10 mouse cellular contexts compared by ENCODE assay signal in genomic region chr10:46012599-46012998, GRCm38 (mm10).
"Had no signal": no experiment of that assay in that cellular context is flagged by ENCODE, and none has a peak within 500 bp of the region (broad histone marks: within the 10 kb centered on the region; RNA-seq: fewer than 3 reads in every experiment).

No protein-coding gene starts in this region.

- DNase-seq: lung, adult 2 months; thymus, adult 18-20 months; thymus, postnatal 36 days had no signal

- H3K27ac ChIP-seq: kidney, embryonic 15.5 days; limb, embryonic 10.5 days; limb, embryonic 13.5 days; liver, embryonic 12.5 days; liver, embryonic 15.5 days; midbrain, embryonic 13.5 days; neural tube, embryonic 13.5 days had no signal

- H3K4me3 ChIP-seq: kidney, embryonic 15.5 days; limb, embryonic 10.5 days; limb, embryonic 13.5 days; liver, embryonic 12.5 days; liver, embryonic 15.5 days; midbrain, embryonic 13.5 days; neural tube, embryonic 13.5 days had no signal
